Mouse (Mus musculus) E14TG2a.4 (cell line): Measurements from ENCODE around the gene Emg1.

Source experiments
- H3K27me3 ChIP-seq: 2 replicates; pipeline ENCODE4 v1.6.1; 2014; ENCODE audit warnings: low read length, control low read depth; ENCODE audit not compliant: insufficient read depth
- H3K36me3 ChIP-seq: 2 replicates; pipeline ENCODE4 v1.6.1; 2014; ENCODE audit warnings: low read length, control low read depth; ENCODE audit not compliant: insufficient read depth
- H3K4me1 ChIP-seq: replicated peaks from 2 replicates; pipeline ENCODE4 v1.6.1; 2014; ENCODE audit warnings: low read depth, low read length, control low read depth
- H3K4me3 ChIP-seq: replicated peaks from 2 replicates; pipeline ENCODE4 v1.5.1; 2014; ENCODE audit warnings: mild to moderate bottlenecking, low read length
- H3K9me3 ChIP-seq: 2 replicates; pipeline ENCODE4 v1.6.1; 2014; ENCODE audit warnings: low read length, control low read depth
- CTCF ChIP-seq: conservative IDR thresholded peaks from 2 replicates; pipeline ENCODE4 v1.5.1; 2014; ENCODE audit warnings: low read length
- NANOG ChIP-seq: IDR thresholded peaks from 2 replicates; pipeline ENCODE4 v1.6.1; 2014; ENCODE audit warnings: borderline replicate concordance, low read length, mixed read lengths
- POU5F1 ChIP-seq: IDR thresholded peaks from 2 replicates; pipeline ENCODE4 v1.6.1; 2014; ENCODE audit warnings: low read length, borderline replicate concordance

Gene Emg1

DNA sequence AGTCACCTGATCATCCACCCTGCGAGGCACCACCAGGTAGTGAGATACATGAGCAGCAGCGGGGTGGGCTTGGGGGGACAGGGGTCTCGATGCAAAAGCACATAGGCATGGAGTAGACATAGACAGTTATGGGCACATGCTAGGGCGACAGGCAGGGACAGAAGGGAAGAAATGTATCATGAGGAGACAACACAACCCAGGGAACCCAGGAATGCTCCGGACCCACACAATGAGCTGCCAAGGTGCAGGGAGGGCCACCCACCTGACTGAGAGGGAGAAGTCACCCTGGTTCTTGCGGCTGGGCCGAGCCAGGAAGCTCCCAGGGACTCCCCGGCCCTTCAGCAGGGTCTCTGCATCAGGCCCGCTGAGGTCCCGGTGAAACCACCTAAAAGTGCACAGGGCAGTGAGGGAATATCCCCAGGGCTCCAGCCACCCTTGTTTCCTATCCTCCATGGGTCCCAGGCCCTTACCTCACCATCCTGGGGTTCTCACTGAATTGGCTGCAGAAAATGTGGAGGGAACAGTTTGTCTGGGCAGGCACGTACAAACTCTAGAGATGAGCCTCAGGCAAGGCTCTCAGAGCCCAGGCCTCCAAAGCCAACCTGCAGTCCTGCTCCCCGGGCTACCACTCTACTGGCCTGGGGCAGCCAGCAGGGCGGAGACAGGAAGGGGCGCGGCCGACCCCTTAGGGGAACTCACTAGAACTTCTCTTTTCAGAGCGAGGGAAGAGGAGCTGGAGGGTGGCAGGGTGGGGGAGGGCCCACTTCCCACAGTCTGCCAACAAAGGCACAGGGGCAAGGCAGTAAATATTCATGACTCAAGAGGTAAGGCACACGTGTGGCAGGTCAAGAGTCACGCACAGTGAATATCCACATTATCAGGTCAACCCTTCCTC is 20.7 kb upstream of the Emg1 start:
- Histone ChIP-seq H3K36me3 (peaks cover 37% of the 10 kb centered on the region), H3K4me3 (peak overlapping the region; percentile 76), H3K9me3 (no peaks in the 10 kb centered on the region), H3K4me1 (peaks cover 60% of the 10 kb centered on the region), H3K27me3 (no peaks in the 10 kb centered on the region)
- TF ChIP-seq CTCF (no peak), NANOG (no peak), POU5F1 (no peak)

DNA sequence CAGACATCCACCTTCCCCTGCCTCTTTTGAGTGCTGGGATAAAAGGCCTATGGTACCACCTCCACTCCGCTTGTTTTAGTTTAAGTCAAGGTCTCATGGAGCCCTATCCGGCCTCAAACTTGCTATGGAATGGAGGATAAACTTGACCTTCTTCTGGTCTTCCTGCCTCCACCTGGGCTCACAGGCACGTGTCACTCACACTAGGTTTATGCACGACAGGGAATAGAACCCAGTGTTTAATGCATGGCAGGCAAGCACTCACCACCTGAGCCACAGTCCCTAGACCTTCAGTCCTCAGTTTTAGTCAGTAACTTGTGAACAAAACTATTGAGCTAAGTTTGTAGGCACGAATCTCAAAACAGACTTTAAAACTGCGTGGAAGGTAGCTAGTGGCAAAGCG is 19.1 kb upstream of the Emg1 start:
- Histone ChIP-seq H3K4me1 (peaks cover 53% of the 10 kb centered on the region), H3K36me3 (peaks cover 51% of the 10 kb centered on the region), H3K9me3 (no peaks in the 10 kb centered on the region), H3K27me3 (no peaks in the 10 kb centered on the region), H3K4me3 (no peak overlapping the region)
- TF ChIP-seq NANOG, result no peak
- no peak for TF ChIP-seq CTCF
- no peak for TF ChIP-seq POU5F1

DNA sequence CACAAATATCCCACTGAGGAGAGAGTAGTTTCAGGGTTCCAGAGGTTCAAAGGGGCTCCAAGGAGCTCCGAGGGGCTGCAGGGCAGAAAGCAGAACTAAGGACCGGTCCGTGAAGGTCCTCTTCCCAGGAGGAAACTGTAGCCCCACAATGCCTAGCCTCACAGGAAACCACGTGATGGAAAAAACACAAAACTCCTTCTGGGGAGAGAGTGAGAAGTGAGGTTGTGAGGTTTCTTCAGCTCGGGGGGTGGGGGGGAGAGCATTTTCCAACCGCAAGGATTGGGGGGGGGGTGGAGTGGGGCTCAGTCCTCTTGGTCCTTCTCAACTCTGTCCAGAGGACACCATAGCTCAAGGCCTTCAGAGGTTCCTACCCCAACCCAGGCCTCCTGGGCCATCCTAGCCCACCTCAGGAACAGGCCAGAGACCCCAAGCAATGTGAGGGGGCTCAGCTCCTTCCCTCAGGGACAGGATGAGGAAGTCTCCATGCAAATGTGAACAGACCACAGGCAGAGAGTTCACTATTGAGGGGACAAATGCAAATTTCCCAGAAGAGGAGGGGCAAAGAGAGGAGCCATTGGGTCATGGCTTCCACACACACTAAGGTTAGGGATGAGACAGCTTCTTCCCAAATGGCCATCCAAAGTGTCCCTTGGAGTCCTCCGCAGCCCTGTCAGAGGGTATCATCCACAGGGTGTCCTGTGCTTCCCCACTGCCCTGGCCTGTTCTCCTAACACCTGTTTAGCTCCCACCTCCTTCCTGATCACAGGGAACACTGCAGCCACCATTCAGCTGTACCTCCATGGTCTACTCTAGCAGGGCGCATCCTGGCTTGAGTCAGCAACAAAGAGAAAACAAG is 18.1 kb upstream of the Emg1 start:
- no peak for TF ChIP-seq NANOG
- TF ChIP-seq POU5F1, result no peak
- no peak for TF ChIP-seq CTCF

DNA sequence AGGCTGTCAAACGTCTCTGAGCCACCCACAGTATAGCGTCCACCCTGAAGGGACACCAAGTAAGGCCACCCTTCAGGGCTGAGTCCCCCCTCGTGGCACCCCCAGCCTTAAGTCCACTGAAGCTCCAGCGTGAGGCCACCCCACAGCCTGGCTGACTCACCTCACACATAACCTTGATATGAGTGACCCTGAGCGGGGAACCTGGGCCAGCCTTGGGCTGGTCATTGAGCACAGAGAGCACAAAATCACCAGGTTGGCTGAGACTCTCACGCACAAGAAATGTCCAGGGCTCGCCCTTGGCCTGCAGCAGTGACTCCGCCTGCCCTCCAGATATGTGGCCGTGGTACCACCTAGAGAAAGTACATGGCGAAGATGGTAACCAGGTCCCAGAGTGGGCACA is 16.6 kb upstream of the Emg1 start:
- Histone ChIP-seq H3K4me1 (peaks cover 55% of the 10 kb centered on the region), H3K27me3 (no peaks in the 10 kb centered on the region), H3K4me3 (no peak overlapping the region), H3K36me3 (peaks cover 75% of the 10 kb centered on the region), H3K9me3 (no peaks in the 10 kb centered on the region)
- TF ChIP-seq POU5F1, result no peak
- TF ChIP-seq CTCF, result no peak
- no peak for TF ChIP-seq NANOG

More for the DNA sequence above, 18.1 kb upstream of the Emg1 start:
- peaks cover 53% of the 10 kb centered on the region for H3K4me1 ChIP-seq
- no peak overlapping the region for H3K4me3 ChIP-seq
- peaks cover 61% of the 10 kb centered on the region for H3K36me3 ChIP-seq
- no peaks in the 10 kb centered on the region for H3K9me3 ChIP-seq
- H3K27me3 ChIP-seq, result no peaks in the 10 kb centered on the region

DNA sequence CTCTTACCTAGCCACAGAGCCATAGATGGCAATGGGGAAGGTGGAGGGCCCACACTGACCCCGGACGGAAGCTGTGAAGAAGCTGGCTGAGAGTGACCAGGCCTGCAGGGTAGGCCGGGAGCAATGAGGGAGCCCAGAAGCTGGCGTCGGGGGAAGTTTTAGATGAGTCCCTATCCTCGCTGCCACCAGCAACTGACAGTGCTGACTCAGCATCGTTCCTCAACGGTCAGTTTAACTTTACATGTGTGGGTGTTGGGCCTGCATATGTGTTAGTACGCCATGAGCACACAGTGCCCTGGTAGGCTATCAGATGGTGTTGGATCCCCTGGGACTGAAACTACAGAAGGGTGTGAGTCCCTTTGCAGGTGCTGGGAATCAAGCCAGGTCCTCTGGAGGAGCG is 12.5 kb upstream of the Emg1 start:
- peaks cover 78% of the 10 kb centered on the region for H3K36me3 ChIP-seq
- peaks cover 50% of the 10 kb centered on the region for H3K4me1 ChIP-seq
- H3K9me3 ChIP-seq, result no peaks in the 10 kb centered on the region
- no peaks in the 10 kb centered on the region for H3K27me3 ChIP-seq
- H3K4me3 ChIP-seq, result no peak overlapping the region
- TF ChIP-seq NANOG (no peak), CTCF (no peak), POU5F1 (no peak)

DNA sequence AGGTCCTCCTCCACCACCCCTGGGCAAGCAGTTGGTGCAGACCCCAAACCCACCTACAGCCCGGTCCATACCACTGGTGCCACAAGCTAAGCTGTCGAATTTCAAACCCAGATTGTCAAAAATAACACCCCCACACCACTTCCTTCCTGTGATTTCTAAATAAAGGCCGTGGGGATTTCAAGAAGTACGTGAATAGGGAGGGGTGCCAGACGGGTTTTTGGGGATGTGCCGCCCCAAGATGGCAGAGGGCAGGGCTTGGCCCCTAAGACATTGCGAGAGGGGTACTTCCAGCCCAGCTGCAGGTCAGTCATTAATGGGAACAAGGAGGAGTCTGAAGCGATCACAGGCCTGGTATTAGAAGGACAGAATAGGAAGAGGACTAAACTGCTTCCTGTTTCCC is 11.6 kb upstream of the Emg1 start:
- no peak overlapping the region for H3K4me3 ChIP-seq

DNA sequence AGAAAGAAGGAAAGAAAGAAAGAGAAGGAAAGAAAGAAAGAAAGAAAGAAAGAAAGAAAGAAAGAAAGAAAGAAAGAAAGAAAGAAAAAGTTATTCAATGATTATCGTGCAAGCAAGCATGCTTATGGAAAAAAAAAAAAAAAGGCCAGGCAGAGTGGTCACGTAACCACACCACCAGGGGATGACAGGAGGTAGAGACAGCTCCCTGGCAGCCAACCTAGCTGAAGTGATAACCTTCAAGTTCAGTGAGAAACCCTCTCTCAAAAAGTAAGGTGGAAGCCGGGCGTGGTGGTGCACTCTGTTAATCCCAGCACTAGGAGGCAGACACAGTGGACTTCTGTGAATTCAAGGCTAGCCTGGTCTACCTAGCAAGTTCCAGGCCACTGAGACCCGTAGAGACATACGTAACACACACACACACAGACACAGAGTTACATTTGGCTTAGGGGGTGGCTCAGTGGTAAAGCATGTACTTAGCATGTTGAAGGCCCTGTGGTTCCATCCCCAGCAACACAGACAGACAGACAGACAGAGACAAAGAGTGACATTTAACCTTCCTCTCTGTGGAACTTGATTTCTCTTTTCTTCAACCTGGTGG is 11.0 kb upstream of the Emg1 start:
- TF ChIP-seq POU5F1 (no peak), NANOG (no peak), CTCF (no peak)
- H3K4me3 ChIP-seq, result no peak overlapping the region
- H3K4me1 ChIP-seq, result peaks cover 56% of the 10 kb centered on the region
- peaks cover 66% of the 10 kb centered on the region for H3K36me3 ChIP-seq
- H3K27me3 ChIP-seq, result no peaks in the 10 kb centered on the region
- no peaks in the 10 kb centered on the region for H3K9me3 ChIP-seq

More for the DNA sequence above, 11.6 kb upstream of the Emg1 start:
- peaks cover 56% of the 10 kb centered on the region for H3K4me1 ChIP-seq
- no peaks in the 10 kb centered on the region for H3K27me3 ChIP-seq
- no peaks in the 10 kb centered on the region for H3K9me3 ChIP-seq
- peaks cover 72% of the 10 kb centered on the region for H3K36me3 ChIP-seq
- TF ChIP-seq NANOG (no peak), CTCF (no peak), POU5F1 (no peak)

DNA sequence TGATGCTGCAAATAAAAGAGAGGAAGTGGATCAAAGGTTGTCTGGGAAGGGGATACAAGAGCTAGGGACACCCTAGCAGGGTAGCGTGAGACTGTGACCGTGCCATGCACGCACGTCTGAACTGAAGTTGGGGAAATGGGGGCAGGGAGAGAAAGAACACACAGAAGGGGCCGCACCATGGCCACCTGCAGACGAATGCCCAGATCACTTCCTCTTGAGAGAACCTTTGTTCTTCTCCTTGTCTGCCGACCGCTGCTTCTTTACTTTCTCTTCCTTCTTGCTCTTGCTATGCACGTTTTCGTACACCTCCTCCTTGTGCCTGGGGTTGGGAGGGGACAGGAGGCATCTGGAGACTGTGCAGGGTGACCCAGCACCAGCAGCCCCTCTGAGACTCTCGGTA is 8.9 kb upstream of the Emg1 start:
- Histone ChIP-seq H3K27me3 (no peaks in the 10 kb centered on the region), H3K4me3 (no peak overlapping the region), H3K36me3 (peaks cover 66% of the 10 kb centered on the region), H3K9me3 (no peaks in the 10 kb centered on the region), H3K4me1 (peaks cover 70% of the 10 kb centered on the region)
- TF ChIP-seq CTCF (no peak), NANOG (no peak), POU5F1 (no peak)
